Mouse (Mus musculus): Measurements from ENCODE around the gene Olfr976. TPM values are rescaled to one million over a fixed set of nuclear protein-coding genes. Genes with fewer than 3 reads are reported as not detected.

Gene Olfr976
- not detected for polyA plus RNA-seq (2017; shearing (Covaris generic))

GRCm38 (mm10) chr9:39961033-39961432, at the start of gene Olfr976:
TSS of gene Olfr976 (minus strand) at chr9:39961133.

GRCm38 (mm10) chr9:40009482-40009881, 48.5 kb upstream of the Olfr976 start, which contains the start of gene Olfr980:
TSS of gene Olfr980 (minus strand) at chr9:40009582.

GRCm38 (mm10) chr9:40003365-40003764, 42.4 kb upstream of the Olfr976 start, which contains the start of gene Olfr979:
TSS of gene Olfr979 (minus strand) at chr9:40003465.

GRCm38 (mm10) chr9:39991813-39992212, 30.9 kb upstream of the Olfr976 start, which contains the start of gene Olfr978:
TSS of gene Olfr978 (plus strand) at chr9:39992113.

GRCm38 (mm10) chr9:39951946-39952345, 9.0 kb downstream of the Olfr976 start, which contains the start of gene Olfr975:
TSS of gene Olfr975 (minus strand) at chr9:39952046.

GRCm38 (mm10) chr9:39937201-39937600, 23.7 kb downstream of the Olfr976 start, which contains the start of gene Olfr974:
TSS of gene Olfr974 (plus strand) at chr9:39937501.

GRCm38 (mm10) chr9:39907036-39907435, 53.9 kb downstream of the Olfr976 start, which contains the start of gene Olfr229:
TSS of gene Olfr229 (plus strand) at chr9:39907336.

Other genes starting within 250 kb of the Olfr976 start
- not detected for gene Olfr965, start 249.8 kb downstream of the Olfr976 start, polyA plus RNA-seq (2017; shearing (Covaris generic))
- gene Olfr150, start 230.2 kb downstream of the Olfr976 start, polyA plus RNA-seq (2017; shearing (Covaris generic)) = not detected
- gene Olfr967, start 214.9 kb downstream of the Olfr976 start, polyA plus RNA-seq (2017; shearing (Covaris generic)) = not detected
- not detected for gene Olfr968, start 177.9 kb downstream of the Olfr976 start, polyA plus RNA-seq (2017; shearing (Covaris generic))
- gene Olfr969, start 170.2 kb downstream of the Olfr976 start, polyA plus RNA-seq (2017; shearing (Covaris generic)) = not detected
- gene Olfr970, start 152.3 kb downstream of the Olfr976 start, polyA plus RNA-seq (2017; shearing (Covaris generic)) = not detected
- not detected for gene Olfr971, start 124.3 kb downstream of the Olfr976 start, polyA plus RNA-seq (2017; shearing (Covaris generic))
- not detected for gene Olfr972, start 94.7 kb downstream of the Olfr976 start, polyA plus RNA-seq (2017; shearing (Covaris generic))
- gene Olfr229, start 53.8 kb downstream of the Olfr976 start, polyA plus RNA-seq (2017; shearing (Covaris generic)) = not detected
- gene Olfr974, start 23.6 kb downstream of the Olfr976 start, polyA plus RNA-seq (2017; shearing (Covaris generic)) = 0.12 TPM
- not detected for gene Olfr975, start 9.1 kb downstream of the Olfr976 start, polyA plus RNA-seq (2017; shearing (Covaris generic))
- 0.37 TPM for gene Olfr978, start 31.0 kb upstream of the Olfr976 start, polyA plus RNA-seq (2017; shearing (Covaris generic))
- gene Olfr979, start 42.3 kb upstream of the Olfr976 start, polyA plus RNA-seq (2017; shearing (Covaris generic)) = not detected
- not detected for gene Olfr980, start 48.4 kb upstream of the Olfr976 start, polyA plus RNA-seq (2017; shearing (Covaris generic))
- not detected for gene Olfr981, start 60.3 kb upstream of the Olfr976 start, polyA plus RNA-seq (2017; shearing (Covaris generic))
- gene Olfr982, start 112.7 kb upstream of the Olfr976 start, polyA plus RNA-seq (2017; shearing (Covaris generic)) = not detected
- gene Olfr983, start 132.5 kb upstream of the Olfr976 start, polyA plus RNA-seq (2017; shearing (Covaris generic)) = not detected
- not detected for gene Olfr984, start 153.1 kb upstream of the Olfr976 start, polyA plus RNA-seq (2017; shearing (Covaris generic))
- gene Olfr985, start 169.1 kb upstream of the Olfr976 start, polyA plus RNA-seq (2017; shearing (Covaris generic)) = not detected
- not detected for gene Tmem225, start 187.0 kb upstream of the Olfr976 start, polyA plus RNA-seq (2017; shearing (Covaris generic))
- not detected for gene Olfr986, start 219.8 kb upstream of the Olfr976 start, polyA plus RNA-seq (2017; shearing (Covaris generic))
- gene Zfp202, start 231.2 kb upstream of the Olfr976 start, polyA plus RNA-seq (2017; shearing (Covaris generic)) = 1.8 TPM